Mouse (Mus musculus): ENCODE data around the gene Efnb3.

The Efnb3 gene

GRCm38 (mm10) chr11:69559851-69560765, at the start of gene Efnb3:
Gene Efnb3 (minus strand): TSS chr11:69560205.
- DNase-seq, result peak; percentile 55 to 67

GRCm38 (mm10) chr11:69609416-69609815, 49.4 kb upstream of the Efnb3 start:
- DNase-seq, result no peak

- DNase-seq, result no peak
Observed at GRCm38 (mm10) chr11:69608525-69608924, 48.5 kb upstream of the Efnb3 start.

DNA sequence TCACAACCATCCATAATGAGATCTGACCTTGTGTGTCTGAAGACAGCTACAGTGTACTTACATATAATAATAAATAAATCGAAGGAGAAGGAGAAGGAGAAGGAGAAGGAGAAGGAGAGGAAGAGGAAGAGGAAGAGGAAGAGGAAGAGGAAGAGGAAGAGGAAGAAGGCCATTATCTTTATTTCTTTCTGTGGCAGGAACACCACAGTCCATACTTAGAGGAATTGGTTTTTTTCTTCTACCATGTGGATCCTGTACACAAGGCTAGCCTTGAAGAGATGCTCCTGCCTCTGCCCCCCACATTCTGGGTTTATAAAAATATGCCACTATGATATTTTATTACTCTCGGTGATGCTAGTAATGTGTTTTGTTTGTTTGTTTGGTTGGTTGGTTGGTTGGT, 46.8 kb upstream of the Efnb3 start:
- no peak for DNase-seq

DNA sequence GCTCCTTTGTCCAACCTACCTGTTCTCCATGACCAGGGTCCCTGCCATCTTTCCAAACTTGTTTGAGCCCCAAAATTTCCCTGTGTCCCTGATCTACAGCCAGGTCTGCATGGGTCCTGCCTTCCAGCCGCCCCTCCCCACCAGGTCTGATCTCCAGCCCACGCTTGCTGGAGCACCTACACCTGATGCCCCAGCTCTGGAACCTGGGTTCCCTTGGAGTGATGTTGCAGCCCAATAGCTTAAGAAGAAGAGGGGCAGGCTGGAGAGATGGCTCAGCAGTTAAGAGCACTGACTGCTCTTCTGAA, 46.4 kb upstream of the Efnb3 start:
- DNase-seq, result peak in 1 of 2 experiments; percentile 38

DNA sequence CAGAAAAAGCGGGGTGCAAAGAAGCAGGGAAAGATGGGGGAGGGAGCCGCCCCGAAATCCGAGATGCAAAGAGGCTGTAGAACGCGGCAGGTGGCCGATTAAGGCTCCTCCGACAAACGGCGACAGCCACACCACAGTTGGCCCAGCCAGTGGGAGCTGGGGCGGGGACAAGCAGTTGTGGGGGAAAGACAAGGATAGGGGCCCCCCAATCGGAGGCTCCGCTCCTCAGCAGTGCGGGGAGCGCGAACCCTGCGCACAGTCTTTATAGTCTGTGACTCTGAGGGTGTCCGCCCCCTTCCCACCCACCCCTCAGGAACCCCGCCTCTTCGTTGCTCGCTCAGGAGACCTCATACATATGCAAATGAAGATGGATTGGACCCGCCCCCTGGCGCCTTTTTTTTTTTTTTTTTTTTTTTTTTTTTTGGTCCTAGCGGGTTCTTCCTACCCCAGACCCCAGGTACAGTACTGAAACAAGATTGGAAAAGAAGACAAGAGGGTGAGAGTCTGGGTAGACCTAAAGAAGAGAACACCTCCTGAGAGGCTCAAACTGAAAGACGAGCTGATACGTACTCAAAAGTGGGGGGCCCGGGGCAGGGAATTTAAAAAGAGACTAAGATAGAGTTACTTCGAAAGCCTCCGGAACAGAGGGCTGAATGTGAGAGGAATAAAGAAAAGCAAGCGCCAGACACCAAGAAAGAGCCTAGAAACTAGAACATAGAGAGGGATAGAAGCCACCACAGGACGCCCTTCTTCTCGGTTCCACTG, 45.9 kb upstream of the Efnb3 start, which contains the start of gene Atp1b2:
Atp1b2 (minus strand) TSS at position 217 of the 765 bp plus-strand sequence.
- peak; percentile 92 to 94 for DNase-seq

DNA sequence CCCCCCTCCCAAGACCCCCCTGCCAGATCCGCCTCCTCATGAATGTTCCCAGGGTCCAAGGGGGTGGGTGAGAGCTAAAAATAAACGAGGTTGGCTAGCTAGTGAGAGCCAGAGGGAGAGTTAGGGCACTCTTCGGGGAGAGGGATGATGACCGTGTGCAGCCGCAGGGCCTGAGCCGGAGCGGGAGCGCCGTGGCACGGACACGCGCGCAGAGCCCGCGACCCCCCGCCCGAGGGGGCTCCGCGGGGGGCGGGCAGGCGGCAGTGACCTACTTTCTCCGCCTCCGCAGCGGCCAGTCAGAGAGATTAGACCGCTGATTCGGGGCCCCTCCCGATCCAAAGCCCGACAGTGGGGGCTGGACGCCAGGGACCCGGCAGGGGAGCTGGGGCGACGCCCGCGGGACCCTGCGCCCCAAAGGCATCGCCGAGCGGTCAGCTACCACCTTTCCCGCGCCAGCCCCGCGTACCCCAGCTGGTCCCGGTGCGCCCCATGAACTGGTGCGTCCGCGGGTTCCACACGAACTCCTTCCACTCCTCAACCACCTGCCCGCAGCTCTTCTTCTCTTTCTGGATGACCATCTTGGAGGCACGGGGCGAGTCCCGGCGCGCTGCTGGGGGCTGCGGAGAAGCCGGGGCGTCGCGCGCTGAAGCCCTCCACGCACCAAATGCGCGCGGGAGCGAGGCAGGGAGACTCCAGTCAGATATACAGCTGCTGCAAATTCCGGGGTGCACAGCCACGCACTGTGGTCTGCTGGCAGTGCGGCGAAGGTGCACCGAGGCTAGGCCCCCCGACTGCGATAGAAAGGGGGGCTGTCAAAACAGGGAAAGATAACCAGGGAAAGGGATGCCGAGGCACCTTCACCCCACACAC, 45.0 kb upstream of the Efnb3 start:
- peak; percentile 89 to 90 for DNase-seq

DNA sequence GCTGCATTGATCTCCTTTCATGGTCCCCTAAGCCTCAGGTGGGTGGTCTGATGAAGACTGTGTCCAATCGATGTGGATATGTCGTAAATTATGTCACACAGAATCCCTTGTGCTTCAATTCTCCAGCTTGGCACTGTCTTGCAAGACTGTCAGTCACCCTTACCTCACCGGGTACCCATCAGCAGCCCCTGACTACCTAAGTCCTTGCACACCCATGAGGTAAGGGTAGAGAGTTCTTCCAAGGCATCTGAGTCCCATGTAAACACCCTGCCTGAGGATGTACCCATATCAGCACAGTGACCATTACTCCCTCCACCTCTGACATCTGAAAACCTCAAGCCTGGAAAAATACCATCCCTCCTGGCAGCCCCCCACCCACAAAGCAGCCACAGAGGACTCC, 44.3 kb upstream of the Efnb3 start:
- DNase-seq, result peak in 1 of 2 experiments; percentile 34

DNA sequence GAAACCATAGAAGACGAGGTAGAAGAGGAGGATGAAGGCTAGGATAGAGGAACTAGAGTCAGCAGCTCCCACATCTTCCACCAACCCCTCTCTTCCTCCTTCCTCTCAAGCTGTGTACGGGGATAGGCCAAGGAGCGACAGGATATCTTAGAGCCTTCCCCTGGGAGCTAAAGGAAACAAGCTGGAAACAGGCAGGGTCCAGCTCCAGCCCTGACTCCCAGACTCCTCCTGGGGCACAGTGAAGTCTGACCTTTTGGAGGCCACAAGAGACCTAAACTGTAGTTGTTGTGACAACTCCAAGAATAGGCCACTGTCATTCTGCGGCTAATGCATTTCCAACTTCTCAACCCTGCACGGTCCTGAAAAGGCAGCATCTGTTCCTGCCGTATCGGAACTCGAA, 43.5 kb upstream of the Efnb3 start:
- DNase-seq, result no peak

- DNase-seq, result no peak
Observed at GRCm38 (mm10) chr11:69601768-69602167, 41.8 kb upstream of the Efnb3 start.

DNA sequence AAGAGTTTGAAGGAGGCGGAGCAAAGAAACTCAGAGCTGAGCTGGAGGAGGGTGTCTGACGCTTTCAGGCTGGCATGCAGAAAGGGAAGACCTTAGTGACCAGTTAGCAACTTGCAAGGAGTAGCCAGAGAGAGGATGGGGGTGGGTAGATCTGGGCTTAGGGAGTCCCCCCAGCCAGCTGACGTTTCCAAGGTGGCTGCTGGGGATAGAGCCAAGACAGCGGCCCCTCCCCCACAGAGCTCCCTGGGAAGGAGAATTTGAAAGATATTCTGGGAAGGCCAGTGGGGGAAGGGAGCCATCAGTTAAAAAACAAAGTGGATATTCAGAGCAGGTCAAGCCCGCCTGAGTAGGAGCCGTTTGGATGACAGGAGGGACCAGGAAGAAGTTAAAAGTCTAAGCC, 40.1 kb upstream of the Efnb3 start:
- peak; percentile 70 to 82 for DNase-seq

GRCm38 (mm10) chr11:69599436-69599835, 39.4 kb upstream of the Efnb3 start:
- DNase-seq, result no peak

DNA sequence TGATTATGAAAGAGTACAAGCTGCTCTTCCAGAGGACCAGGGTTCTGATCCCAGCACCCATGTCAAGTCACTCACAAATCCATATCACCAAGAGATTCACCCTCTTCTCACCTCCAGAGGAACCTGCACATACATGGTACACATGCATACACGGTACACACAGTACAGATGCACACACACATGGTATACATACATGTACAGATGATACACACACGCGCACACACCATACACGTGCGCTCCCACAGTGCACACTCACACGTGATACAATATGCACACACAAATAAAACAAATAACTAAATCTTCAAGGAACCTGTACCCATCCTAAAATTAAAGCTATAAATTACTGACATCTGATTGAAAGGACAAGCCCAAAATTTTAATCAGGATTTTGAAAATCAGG, 34.8 kb upstream of the Efnb3 start:
- DNase-seq, result no peak

DNA sequence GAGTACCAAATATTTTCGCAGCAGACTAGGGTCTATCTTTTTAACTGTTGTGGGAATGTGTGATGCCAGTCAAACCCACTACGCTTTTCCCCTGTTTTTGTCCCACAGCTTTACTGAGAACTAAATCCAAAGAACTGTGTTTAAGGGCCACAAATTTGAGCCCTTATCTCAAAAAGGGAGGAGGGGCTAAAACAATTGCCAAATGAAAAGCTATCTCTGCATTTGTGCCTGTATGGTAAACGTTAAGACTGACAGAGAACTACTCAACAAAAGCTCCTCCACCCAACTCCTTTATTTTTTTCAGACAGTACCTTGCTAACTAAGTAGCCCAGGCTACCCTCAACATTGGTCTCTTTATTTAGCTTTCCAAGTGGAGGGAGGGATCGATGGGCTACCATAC, 32.8 kb upstream of the Efnb3 start:
- no peak for DNase-seq

- peak; percentile 63 to 74 for DNase-seq
Observed at GRCm38 (mm10) chr11:69591899-69592637, 32.1 kb upstream of the Efnb3 start.

DNA sequence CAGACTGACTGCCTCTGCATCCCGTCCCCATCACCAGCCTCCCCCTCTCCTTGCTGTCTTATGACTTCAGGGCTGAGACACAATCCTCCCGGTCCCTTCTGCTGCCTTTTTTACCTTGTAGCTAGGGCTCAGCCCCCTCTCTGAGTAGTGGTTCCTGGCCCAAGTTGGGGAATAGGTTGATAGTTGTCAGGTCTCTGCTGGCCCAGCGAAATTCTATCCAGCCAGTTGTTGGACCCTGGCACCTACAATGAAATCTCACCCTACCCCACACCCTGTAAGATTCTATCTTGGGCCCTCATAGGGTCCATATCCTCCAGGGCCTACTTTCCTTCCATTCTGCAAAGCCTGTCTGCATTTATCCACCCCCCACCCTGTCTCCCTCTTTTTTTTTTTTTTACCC, 31.4 kb upstream of the Efnb3 start:
- DNase-seq, result no peak

- DNase-seq, result no peak
Observed at GRCm38 (mm10) chr11:69590622-69591021, 30.6 kb upstream of the Efnb3 start.

- DNase-seq, result no peak
Observed at GRCm38 (mm10) chr11:69589207-69589834, 29.3 kb upstream of the Efnb3 start.

DNA sequence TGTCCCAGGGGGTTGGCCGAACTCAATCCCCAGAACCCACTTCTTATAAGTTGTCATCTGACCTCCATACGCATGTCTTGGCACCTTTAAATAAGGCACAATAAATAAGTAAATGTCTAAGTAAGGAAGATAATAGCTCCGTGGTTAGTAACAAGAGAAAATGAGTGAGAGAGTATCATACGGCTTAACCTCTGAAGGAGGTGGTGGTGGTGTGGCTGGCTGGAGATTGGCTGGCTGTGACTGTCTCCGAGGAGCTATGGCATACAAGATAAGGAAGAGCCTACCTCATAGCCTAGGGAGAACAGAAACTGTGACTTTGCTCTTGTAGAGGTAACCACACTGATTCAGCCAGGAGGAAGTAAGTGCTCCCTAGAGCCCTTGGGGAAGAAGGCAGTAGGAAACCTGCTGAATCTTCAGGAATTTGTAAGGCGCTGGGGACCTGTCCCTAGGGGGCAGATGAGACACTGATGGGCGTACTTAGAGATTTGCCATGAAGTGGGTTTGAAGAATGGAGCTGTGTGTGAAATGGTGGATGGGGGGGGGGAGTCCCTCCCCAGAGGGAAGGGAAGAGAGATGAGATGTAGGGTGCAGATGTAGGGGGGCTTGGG, 25.8 kb upstream of the Efnb3 start:
- no peak for DNase-seq

GRCm38 (mm10) chr11:69584937-69585336, 24.9 kb upstream of the Efnb3 start:
- no peak for DNase-seq

- no peak for DNase-seq
Observed at GRCm38 (mm10) chr11:69584008-69584407, 24.0 kb upstream of the Efnb3 start.

Data from cerebellum, postnatal 14 days (tissue).